Mouse (Mus musculus) hindbrain, embryonic 11.5 days (tissue): ENCODE results near the gene Negr1. TPM values are rescaled to one million over a fixed set of nuclear protein-coding genes. Genes with fewer than 3 reads are reported as not detected.

Source experiments
- ATAC-seq: fragments of 200-750 bp; cut with Nextera tagmentation; 2 replicates; pipeline ENCODE4 v1.8.0; 2017; ENCODE audit warnings: mild to moderate bottlenecking, moderate TSS enrichment, moderate library complexity; ENCODE audit not compliant: low FRiP score
- DNase-seq: peaks from one replicate; pipeline ENCODE4 v3.0.0-alpha.2; 2015; ENCODE audit warnings: low spot score
- H3K27ac ChIP-seq: fragments of 300-500 bp; sonication (generic); 2 replicates; pipeline ENCODE4 v1.5.1; 2014; ENCODE audit warnings: mild to moderate bottlenecking, low read depth, low read length
- H3K27me3 ChIP-seq: fragments of 300-500 bp; sonication (generic); 2 replicates; pipeline ENCODE4 v1.6.1; 2014; ENCODE audit warnings: mild to moderate bottlenecking, low read length, moderate library complexity, mixed read lengths; ENCODE audit not compliant: control insufficient read depth, insufficient read depth
- H3K36me3 ChIP-seq: fragments of 300-500 bp; sonication (generic); 2 replicates; pipeline ENCODE4 v1.6.1; 2014; ENCODE audit warnings: mild to moderate bottlenecking, low read length, moderate library complexity, mixed read lengths; ENCODE audit not compliant: control insufficient read depth, insufficient read depth
- H3K4me1 ChIP-seq: fragments of 300-500 bp; sonication (generic); replicated peaks from 2 replicates; pipeline ENCODE4 v1.6.1; 2014; ENCODE audit warnings: low read length, mixed read lengths; ENCODE audit not compliant: control insufficient read depth, insufficient read depth
- H3K4me2 ChIP-seq: fragments of 300-500 bp; sonication (generic); replicated peaks from 2 replicates; pipeline ENCODE4 v1.6.1; 2014; ENCODE audit warnings: mild to moderate bottlenecking, low read depth, low read length
- H3K4me3 ChIP-seq: fragments of 300-500 bp; sonication (generic); 2 replicates; pipeline ENCODE4 v1.5.1; 2014; ENCODE audit warnings: low read depth, low read length
- H3K9ac ChIP-seq: fragments of 300-500 bp; sonication (generic); 2 replicates; pipeline ENCODE4 v1.6.1; 2014; ENCODE audit warnings: low read depth, low read length
- H3K9me3 ChIP-seq: fragments of 300-500 bp; sonication (generic); 2 replicates; pipeline ENCODE4 v1.6.1; 2016; ENCODE audit warnings: low read length; ENCODE audit not compliant: control insufficient read depth
- WGBS: fragments of 180-500 bp; shearing (Covaris S2); extraction: QIAGEN DNeasy Blood & Tissue Kit; methylation state at CpG from one replicate; pipeline ENCODE4 v1.1.7; 2014; 5-methylcytosine and 5-hydroxymethylcytosine counted together
- polyA plus RNA-seq: library from polyadenylated mRNA; unstranded; fragments of >200 nt; fragmentation: Nextera tagmentation; extraction: Ambion mirVana; gene quantifications from 2 replicates; pipeline ENCODE4 v1.2.1, GENCODE M21; 2014

The Negr1 gene
- polyA plus RNA-seq, 1 experiment from 2014 or later, result 7.7 TPM

DNA sequence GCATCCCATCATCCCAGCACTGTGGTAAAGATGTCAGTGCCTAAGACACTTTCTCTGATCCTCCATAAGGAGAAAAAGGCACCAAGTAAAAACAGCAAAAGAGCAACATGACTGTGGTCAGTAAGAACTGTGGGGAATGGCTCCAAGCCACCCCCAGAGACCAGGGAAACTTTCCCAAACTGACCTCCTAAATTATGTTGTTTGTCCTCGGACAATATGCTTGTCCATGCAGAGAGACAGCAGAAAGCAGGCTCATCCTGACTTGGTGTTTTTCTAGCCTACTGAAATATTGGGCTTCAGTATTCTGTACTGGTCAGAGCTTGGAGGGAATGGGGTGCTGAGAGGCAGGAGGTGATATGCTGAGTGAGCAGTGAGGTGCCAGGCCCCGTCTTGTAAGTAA, 647.8 kb downstream of the Negr1 start:
- Histone ChIP-seq H3K36me3 (no peaks in the 10 kb centered on the region), H3K9me3 (no peaks in the 10 kb centered on the region), H3K4me3 (no peak overlapping the region), H3K27me3 (no peaks in the 10 kb centered on the region), H3K4me2 (no peak overlapping the region), H3K9ac (no peak overlapping the region), H3K4me1 (no peaks in the 10 kb centered on the region), H3K27ac (no peak overlapping the region)
- ATAC-seq, result no peak
- WGBS, result 84% methylated on average over 2 of the region's 2 CpGs
- DNase-seq, result no peak

DNA sequence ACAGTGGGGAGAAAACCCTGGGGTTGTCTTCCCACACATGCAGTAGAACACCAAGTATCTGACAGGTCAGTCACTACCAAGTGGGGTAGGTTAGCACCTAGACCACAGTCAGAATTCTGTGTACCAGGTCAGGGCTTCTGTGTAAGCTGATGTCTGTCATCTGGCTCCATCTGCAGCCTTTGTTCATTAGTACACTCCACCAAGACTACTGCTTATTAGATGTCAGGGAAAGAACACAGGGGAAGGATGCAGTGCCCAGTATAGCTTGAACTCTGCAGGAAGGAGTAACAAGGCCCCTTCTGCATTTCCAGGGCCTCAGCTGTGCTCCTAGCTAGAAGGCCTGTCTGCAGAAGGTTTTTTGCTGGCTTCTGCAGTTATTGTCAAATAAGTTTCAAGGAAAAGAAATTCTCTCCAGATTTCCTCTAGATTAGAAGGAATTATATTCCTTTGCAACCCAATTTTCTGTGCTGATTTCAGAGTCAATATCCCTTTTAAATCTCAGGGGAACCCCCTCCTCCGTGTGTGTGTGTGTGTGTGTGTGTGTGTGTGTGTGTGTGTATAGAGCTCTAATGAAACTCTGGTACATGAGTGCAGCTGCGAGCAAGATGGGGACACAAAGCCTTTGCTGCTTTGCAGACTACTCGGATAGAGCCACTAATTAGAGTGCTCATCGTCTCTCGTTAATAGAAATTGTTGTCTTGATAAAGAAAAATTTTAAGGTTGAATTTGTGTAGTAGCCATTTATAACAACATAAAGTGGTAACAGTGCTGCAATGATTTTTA, 654.5 kb downstream of the Negr1 start:
- H3K4me2 ChIP-seq, result no peak overlapping the region
- no peak for DNase-seq
- H3K27me3 ChIP-seq, result no peaks in the 10 kb centered on the region
- ATAC-seq, result peak; percentile 61; the same call in 1 of the 2 replicates
- no peaks in the 10 kb centered on the region for H3K36me3 ChIP-seq
- no peak overlapping the region for H3K4me3 ChIP-seq
- H3K4me1 ChIP-seq, result no peaks in the 10 kb centered on the region
- H3K9ac ChIP-seq, result no peak overlapping the region
- 67% methylated on average over 5 of the region's 5 CpGs for WGBS
- no peak overlapping the region; the same call in 1 of the 2 replicates for H3K27ac ChIP-seq
- H3K9me3 ChIP-seq, result no peaks in the 10 kb centered on the region

DNA sequence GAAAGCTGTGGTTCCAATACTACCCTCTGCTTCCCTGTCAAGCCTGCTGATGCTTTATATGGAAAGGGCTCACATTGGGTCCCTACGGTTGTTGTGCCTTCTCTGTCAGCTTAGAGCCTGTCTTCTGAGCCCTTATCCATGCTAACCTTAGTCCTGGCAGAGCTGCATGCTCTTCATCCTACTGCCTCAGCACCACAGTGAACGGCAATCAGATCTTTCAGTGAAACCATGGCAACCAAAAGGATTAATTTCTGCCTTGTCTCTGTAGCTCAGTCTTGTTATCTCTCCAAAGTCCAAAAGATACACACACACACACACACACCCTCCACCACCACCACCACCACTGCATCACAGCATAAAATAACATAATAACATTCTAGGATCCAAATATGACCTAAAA, 656.2 kb downstream of the Negr1 start:
- Histone ChIP-seq H3K27me3 (no peaks in the 10 kb centered on the region), H3K36me3 (no peaks in the 10 kb centered on the region), H3K4me3 (no peak overlapping the region), H3K9me3 (no peaks in the 10 kb centered on the region), H3K4me1 (no peaks in the 10 kb centered on the region), H3K4me2 (no peak overlapping the region), H3K27ac (no peak overlapping the region), H3K9ac (no peak overlapping the region)
- no peak for DNase-seq
- WGBS, result 41% methylated on average over 2 of the region's 2 CpGs
- peak; percentile 18; the same call in 1 of the 2 replicates for ATAC-seq

DNA sequence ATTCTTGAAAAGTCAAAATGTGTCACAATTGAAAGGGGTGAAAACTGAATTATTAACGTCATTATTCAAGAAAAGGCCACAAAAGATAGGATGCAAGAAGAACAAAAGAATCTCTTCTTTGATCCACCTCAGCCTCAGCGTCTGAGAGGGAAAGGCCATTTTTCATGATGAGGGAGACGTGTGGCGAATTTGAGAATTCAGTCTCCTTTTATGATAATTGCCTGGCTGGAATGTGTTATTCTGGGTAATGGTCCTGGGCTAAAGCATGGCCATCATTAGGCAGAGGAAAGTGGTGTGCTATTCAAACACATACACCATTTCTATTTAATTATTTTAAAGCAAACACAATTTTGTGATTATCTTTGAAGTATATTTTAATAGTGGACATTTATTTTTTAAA, 663.3 kb downstream of the Negr1 start:
- Histone ChIP-seq H3K27me3 (no peaks in the 10 kb centered on the region), H3K27ac (no peak overlapping the region), H3K9me3 (no peaks in the 10 kb centered on the region), H3K9ac (no peak overlapping the region), H3K4me2 (no peak overlapping the region), H3K4me1 (no peaks in the 10 kb centered on the region), H3K36me3 (no peaks in the 10 kb centered on the region), H3K4me3 (no peak overlapping the region)
- WGBS, result 56% methylated on average over 4 of the region's 4 CpGs
- no peak for DNase-seq
- peak; percentile 71 for ATAC-seq

DNA sequence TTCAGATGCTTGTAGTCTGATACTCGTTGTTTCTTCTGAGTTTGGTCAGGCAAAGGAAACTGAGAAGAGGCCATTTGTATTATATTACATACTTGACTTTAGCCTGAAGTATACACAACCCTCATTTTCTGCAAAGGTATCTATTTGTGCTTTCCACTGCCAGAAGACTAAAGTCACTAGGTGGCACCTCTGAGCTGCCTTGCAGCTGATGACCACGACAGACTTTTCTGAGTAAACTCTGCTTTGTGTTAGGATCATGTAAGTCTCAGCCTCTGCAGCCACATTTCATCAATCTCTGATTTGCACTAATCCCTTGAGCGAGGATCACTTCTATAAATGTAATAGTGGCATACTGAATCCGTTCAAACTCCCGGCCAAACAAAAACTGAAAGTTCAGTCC, 671.1 kb downstream of the Negr1 start:
- DNase-seq (peak; percentile 62), ATAC-seq (peak; percentile 53)
- H3K4me2 ChIP-seq, result no peak overlapping the region
- H3K4me3 ChIP-seq, result no peak overlapping the region
- H3K36me3 ChIP-seq, result no peaks in the 10 kb centered on the region
- WGBS, result 40% methylated on average over 5 of the region's 5 CpGs
- no peaks in the 10 kb centered on the region for H3K9me3 ChIP-seq
- H3K27ac ChIP-seq, result no peak overlapping the region
- no peaks in the 10 kb centered on the region for H3K27me3 ChIP-seq
- no peaks in the 10 kb centered on the region for H3K4me1 ChIP-seq
- no peak overlapping the region for H3K9ac ChIP-seq

DNA sequence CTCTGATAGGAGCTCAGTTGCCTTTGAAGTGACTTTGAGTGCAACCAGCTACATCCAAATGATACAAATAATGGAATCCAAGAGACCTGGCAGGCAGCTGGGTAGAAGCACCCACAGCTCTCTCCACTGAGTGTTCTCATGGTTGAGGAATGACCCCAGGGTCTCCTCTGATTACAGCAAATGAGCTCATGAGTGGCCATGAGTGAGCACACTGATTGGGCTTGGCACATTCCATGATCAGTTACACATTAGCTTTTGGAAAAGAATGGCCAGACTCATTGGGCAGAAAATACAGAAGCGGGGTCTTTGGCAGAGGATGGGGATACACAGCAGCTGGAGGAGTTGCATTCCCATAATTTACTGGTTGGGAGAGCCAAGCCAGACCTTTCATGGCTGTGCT, 678.6 kb downstream of the Negr1 start:
- DNase-seq (no peak), ATAC-seq (no peak)
- 95% methylated on average over 1 of the region's 1 CpGs for WGBS

DNA sequence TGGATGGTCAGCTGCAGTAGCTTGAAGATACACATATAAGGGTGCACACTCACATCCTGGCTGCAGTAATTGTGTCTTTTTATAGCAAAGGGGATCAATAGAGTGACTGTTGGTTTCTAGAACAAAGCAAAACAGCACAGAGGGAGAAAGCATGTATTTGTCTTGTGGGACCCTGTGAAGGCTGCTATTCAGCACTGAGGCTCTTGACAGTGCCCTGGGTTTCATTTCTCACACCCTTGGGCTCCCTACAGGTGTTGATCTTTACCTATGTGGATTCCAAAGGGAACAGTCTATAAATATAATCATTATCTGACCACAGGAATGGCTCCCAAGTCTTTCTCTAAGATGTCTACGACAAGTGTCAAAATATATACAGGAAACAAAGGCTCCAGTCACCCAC, 693.9 kb downstream of the Negr1 start:
- DNase-seq (no peak), ATAC-seq (0 out of 2 replicates have a peak, but pooled peaks have one; percentile 10)
- Histone ChIP-seq H3K9ac (no peak overlapping the region), H3K4me3 (no peak overlapping the region), H3K27ac (no peak overlapping the region), H3K9me3 (no peaks in the 10 kb centered on the region), H3K4me1 (no peaks in the 10 kb centered on the region), H3K27me3 (no peaks in the 10 kb centered on the region), H3K36me3 (no peaks in the 10 kb centered on the region), H3K4me2 (no peak overlapping the region)
- WGBS, result 53% methylated on average over 1 of the region's 1 CpGs

More for the DNA sequence above, 678.6 kb downstream of the Negr1 start:
- H3K27ac ChIP-seq, result no peak overlapping the region
- no peaks in the 10 kb centered on the region for H3K4me1 ChIP-seq
- H3K9ac ChIP-seq, result no peak overlapping the region
- H3K27me3 ChIP-seq, result no peaks in the 10 kb centered on the region
- H3K4me2 ChIP-seq, result no peak overlapping the region
- no peak overlapping the region for H3K4me3 ChIP-seq
- H3K36me3 ChIP-seq, result no peaks in the 10 kb centered on the region
- no peaks in the 10 kb centered on the region for H3K9me3 ChIP-seq

DNA sequence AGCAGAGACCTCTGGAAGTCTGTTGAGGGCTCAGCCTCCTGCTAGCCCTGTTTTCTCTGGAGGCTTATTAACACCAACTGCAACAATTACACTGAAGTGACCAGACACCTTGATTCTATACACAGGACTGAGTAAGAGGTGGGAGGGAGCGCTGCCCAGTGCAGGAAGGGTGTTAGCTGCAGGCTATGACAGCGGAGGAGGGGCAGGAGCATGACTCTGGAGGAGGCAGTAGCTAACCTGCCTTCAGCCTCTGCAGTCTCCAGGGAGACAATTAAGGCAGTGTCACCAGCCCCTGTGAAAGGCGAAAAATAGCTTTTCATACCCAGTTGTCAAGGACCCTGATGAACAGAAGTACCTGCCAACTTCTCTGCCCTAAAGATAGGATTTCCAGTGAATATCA, 694.3 kb downstream of the Negr1 start:
- Histone ChIP-seq H3K9me3 (no peaks in the 10 kb centered on the region), H3K9ac (no peak overlapping the region), H3K4me3 (no peak overlapping the region), H3K27me3 (no peaks in the 10 kb centered on the region), H3K27ac (no peak overlapping the region), H3K4me2 (no peak overlapping the region), H3K4me1 (no peaks in the 10 kb centered on the region), H3K36me3 (no peaks in the 10 kb centered on the region)
- WGBS, result 44% methylated on average over 3 of the region's 3 CpGs
- DNase-seq (no peak), ATAC-seq (peak; percentile 54; the same call in 1 of the 2 replicates)

DNA sequence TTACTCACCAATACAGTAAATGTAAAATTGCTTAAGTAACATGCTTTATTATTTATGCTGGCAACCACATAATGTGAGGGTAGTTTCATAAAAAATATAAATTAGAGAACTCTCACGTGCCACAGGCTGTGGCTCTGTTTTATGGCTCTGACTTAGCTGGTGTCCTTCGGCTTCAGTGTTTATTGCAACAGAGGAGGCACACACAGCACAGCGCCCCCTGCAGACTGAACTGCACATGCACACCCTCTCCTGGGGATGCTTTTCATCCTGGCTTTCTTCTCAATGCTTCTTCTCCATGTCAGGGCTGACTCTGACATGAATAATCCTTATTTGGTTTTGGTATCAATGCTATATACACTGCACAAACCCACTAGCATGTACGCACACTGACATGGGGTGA, 707.1 kb downstream of the Negr1 start:
- no peak overlapping the region for H3K4me3 ChIP-seq
- DNase-seq (no peak), ATAC-seq (no peak)
- H3K27me3 ChIP-seq, result no peaks in the 10 kb centered on the region
- H3K36me3 ChIP-seq, result no peaks in the 10 kb centered on the region
- H3K4me2 ChIP-seq, result no peak overlapping the region
- no peak overlapping the region for H3K27ac ChIP-seq
- H3K4me1 ChIP-seq, result no peaks in the 10 kb centered on the region
- no peak overlapping the region for H3K9ac ChIP-seq
- WGBS, result 68% methylated on average over 4 of the region's 4 CpGs
- H3K9me3 ChIP-seq, result no peaks in the 10 kb centered on the region
